Mouse (Mus musculus) heart, embryonic 11.5 days (tissue): ENCODE results near the gene Styxl1. TPM values are rescaled to one million over a fixed set of nuclear protein-coding genes. Genes with fewer than 3 reads are reported as not detected.

ENCODE experiments used
- ATAC-seq: fragments of 200-750 bp; cut with Nextera tagmentation; replicated peaks from 2 replicates; pipeline ENCODE4 v1.8.0; 2017; ENCODE audit warnings: moderate library complexity; ENCODE audit not compliant: insufficient number of reproducible peaks, low FRiP score, low TSS enrichment
- H3K27ac ChIP-seq: fragments of 300-500 bp; sonication (generic); 2 replicates; pipeline ENCODE4 v1.5.1; 2014; ENCODE audit warnings: mild to moderate bottlenecking, low read depth, low read length
- H3K27me3 ChIP-seq: fragments of 300-500 bp; sonication (generic); 2 replicates; pipeline ENCODE4 v1.6.1; 2014; ENCODE audit warnings: mild to moderate bottlenecking, low read length, mixed read lengths; ENCODE audit not compliant: control insufficient read depth, insufficient read depth
- H3K36me3 ChIP-seq: fragments of 300-500 bp; sonication (generic); 2 replicates; pipeline ENCODE4 v1.6.1; 2014; ENCODE audit warnings: mild to moderate bottlenecking, low read length, moderate library complexity, mixed read lengths; ENCODE audit not compliant: control insufficient read depth, insufficient read depth
- H3K4me1 ChIP-seq: fragments of 300-500 bp; sonication (generic); 2 replicates; pipeline ENCODE4 v1.6.1; 2014; ENCODE audit warnings: low read length; ENCODE audit not compliant: control insufficient read depth, insufficient read depth
- H3K4me2 ChIP-seq: fragments of 300-500 bp; sonication (generic); 2 replicates; pipeline ENCODE4 v1.6.1; 2014; ENCODE audit warnings: mild to moderate bottlenecking, moderate library complexity
- H3K4me3 ChIP-seq: fragments of 300-500 bp; sonication (generic); 2 replicates; pipeline ENCODE4 v1.5.1; 2014; ENCODE audit warnings: low read depth, low read length
- H3K9ac ChIP-seq: fragments of 300-500 bp; sonication (generic); 2 replicates; pipeline ENCODE4 v1.6.1; 2014; ENCODE audit warnings: mild to moderate bottlenecking, low read depth, low read length, moderate library complexity
- H3K9me3 ChIP-seq: fragments of 300-500 bp; sonication (generic); replicated peaks from 2 replicates; pipeline ENCODE4 v1.6.1; 2016; ENCODE audit warnings: low read length; ENCODE audit not compliant: control insufficient read depth
- WGBS: fragments of 180-500 bp; shearing (Covaris S2); extraction: QIAGEN DNeasy Blood & Tissue Kit; methylation state at CpG from one replicate; pipeline ENCODE4 v1.1.7; 2014; ENCODE audit not compliant: insufficient replicate concordance; 5-methylcytosine and 5-hydroxymethylcytosine counted together
- polyA plus RNA-seq: library from polyadenylated mRNA; unstranded; fragments of >200 nt; fragmentation: Nextera tagmentation; extraction: Ambion mirVana; gene quantifications from 2 replicates; pipeline ENCODE4 v1.2.1, GENCODE M21; 2014

The Styxl1 gene
- polyA plus RNA-seq, 1 experiment from 2014 or later: 0.42 TPM

GRCm38 (mm10) chr5:135751041-135751440, 27.1 kb downstream of the Styxl1 start:
- Histone ChIP-seq H3K36me3 (no peaks in the 10 kb centered on the region), H3K27ac (no peak overlapping the region), H3K4me3 (no peak overlapping the region), H3K27me3 (no peaks in the 10 kb centered on the region), H3K9me3 (0 out of 2 replicates have a peak, but pooled peaks cover 4% of the 10 kb centered on the region), H3K9ac (no peak overlapping the region), H3K4me1 (no peaks in the 10 kb centered on the region), H3K4me2 (no peak overlapping the region)
- no peak for ATAC-seq
- WGBS: 69% methylated on average over 1 of the region's 1 CpGs

GRCm38 (mm10) chr5:135744742-135745141, 33.4 kb downstream of the Styxl1 start:
- Histone ChIP-seq H3K36me3 (peaks cover 6% of the 10 kb centered on the region), H3K27ac (peak overlapping the region; percentile 75), H3K9ac (peak overlapping the region; percentile 72), H3K4me3 (peak overlapping the region; percentile 96), H3K9me3 (0 out of 2 replicates have a peak, but pooled peaks cover 4% of the 10 kb centered on the region), H3K4me1 (peaks cover 17% of the 10 kb centered on the region), H3K27me3 (0 out of 2 replicates have a peak, but pooled peaks cover 2% of the 10 kb centered on the region), H3K4me2 (peak overlapping the region; percentile 98)
- ATAC-seq: no peak
- WGBS: 13% methylated on average over 12 of the region's 12 CpGs

- Histone ChIP-seq H3K4me3 (peak within 1 kb of the TSS; percentile 96), H3K4me1 (peaks cover 17% of the 10 kb centered on the region), H3K9ac (peak within 1 kb of the TSS; percentile 81), H3K27ac (peak within 1 kb of the TSS; percentile 75), H3K27me3 (0 out of 2 replicates have a peak, but pooled peaks cover 2% of the 10 kb centered on the region), H3K4me2 (peak within 1 kb of the TSS; percentile 98), H3K36me3 (peaks cover 6% of the 10 kb centered on the region), H3K9me3 (0 out of 2 replicates have a peak, but pooled peaks cover 4% of the 10 kb centered on the region)
- ATAC-seq: peak; percentile 94
- WGBS: under 1% methylated on average over 57 of the region's 60 CpGs
These were observed 34.2 kb downstream of the Styxl1 start, which contains the start of gene Tmem120a for GRCm38 (mm10) chr5:135743741-135744609. Gene Tmem120a, minus strand, starts transcription at chr5:135744448.

GRCm38 (mm10) chr5:135742941-135743740, 35.0 kb downstream of the Styxl1 start:
- Histone ChIP-seq H3K4me3 (peak overlapping the region; percentile 96), H3K4me1 (peaks cover 17% of the 10 kb centered on the region), H3K9me3 (0 out of 2 replicates have a peak, but pooled peaks cover 4% of the 10 kb centered on the region), H3K4me2 (peak overlapping the region; percentile 98), H3K36me3 (peaks cover 6% of the 10 kb centered on the region), H3K9ac (peak overlapping the region; percentile 81), H3K27me3 (0 out of 2 replicates have a peak, but pooled peaks cover 2% of the 10 kb centered on the region), H3K27ac (0 out of 2 replicates have a peak overlapping the region, but pooled peaks have one; percentile 15)
- WGBS: 21% methylated on average over 18 of the region's 18 CpGs
- no peak for ATAC-seq

GRCm38 (mm10) chr5:135742156-135742555, 36.0 kb downstream of the Styxl1 start:
- 0 out of 2 replicates have a peak, but pooled peaks cover 2% of the 10 kb centered on the region for H3K27me3 ChIP-seq
- H3K9ac ChIP-seq: no peak overlapping the region
- WGBS: 58% methylated on average over 10 of the region's 10 CpGs
- H3K4me3 ChIP-seq: no peak overlapping the region
- peaks cover 17% of the 10 kb centered on the region for H3K4me1 ChIP-seq
- no peak overlapping the region for H3K27ac ChIP-seq
- no peak overlapping the region for H3K4me2 ChIP-seq
- H3K9me3 ChIP-seq: no peaks in the 10 kb centered on the region
- no peak for ATAC-seq
- H3K36me3 ChIP-seq: peaks cover 8% of the 10 kb centered on the region

- Histone ChIP-seq H3K4me3 (no peak overlapping the region), H3K9me3 (no peaks in the 10 kb centered on the region), H3K27ac (peak overlapping the region; percentile 25; the same call in 1 of the 2 replicates), H3K9ac (no peak overlapping the region), H3K27me3 (no peaks in the 10 kb centered on the region), H3K4me2 (no peak overlapping the region), H3K36me3 (peaks cover 30% of the 10 kb centered on the region), H3K4me1 (peaks cover 6% of the 10 kb centered on the region)
- ATAC-seq: no peak
- 15% methylated on average over 6 of the region's 6 CpGs for WGBS
These were observed 39.9 kb downstream of the Styxl1 start for GRCm38 (mm10) chr5:135738266-135738665.

- Histone ChIP-seq H3K4me1 (no peaks in the 10 kb centered on the region; the same call in 1 of the 2 replicates), H3K9me3 (no peaks in the 10 kb centered on the region), H3K27me3 (no peaks in the 10 kb centered on the region), H3K9ac (no peak overlapping the region), H3K36me3 (peaks cover 38% of the 10 kb centered on the region), H3K4me3 (no peak overlapping the region), H3K27ac (no peak overlapping the region), H3K4me2 (no peak overlapping the region)
- WGBS: 70% methylated on average over 7 of the region's 7 CpGs
- no peak for ATAC-seq
These were observed 41.0 kb downstream of the Styxl1 start for GRCm38 (mm10) chr5:135737154-135737553.

- Histone ChIP-seq H3K4me3 (no peak overlapping the region), H3K4me1 (no peaks in the 10 kb centered on the region), H3K4me2 (no peak overlapping the region), H3K27me3 (no peaks in the 10 kb centered on the region), H3K9me3 (no peaks in the 10 kb centered on the region), H3K36me3 (peaks cover 39% of the 10 kb centered on the region), H3K9ac (no peak overlapping the region), H3K27ac (no peak overlapping the region)
- WGBS: 89% methylated on average over 16 of the region's 16 CpGs
- ATAC-seq: no peak
These were observed 41.6 kb downstream of the Styxl1 start for GRCm38 (mm10) chr5:135736544-135736943.
